Mouse (Mus musculus) thymus, adult 18-20 months (tissue): ENCODE measurements around the gene 4930519G04Rik.
"Not testable (repeated sequence)": the region's sequence is repeated elsewhere in the genome, so short reads cannot be mapped to it uniquely, and the experiment has no call there.

ENCODE experiments used
- DNase-seq, 2 experiments: peaks; one replicate each; pipeline ENCODE4 v3.0.0; 2022; ENCODE audit warnings: mixed read lengths in 2 of 2

4930519G04Rik gene

GRCm38 (mm10) chr5:114842674-114843073 is 10.8 kb upstream of the 4930519G04Rik start:
- no peak for DNase-seq

- DNase-seq = not testable (repeated sequence)
Observed at GRCm38 (mm10) chr5:114844371-114844770, 9.1 kb upstream of the 4930519G04Rik start.

DNA sequence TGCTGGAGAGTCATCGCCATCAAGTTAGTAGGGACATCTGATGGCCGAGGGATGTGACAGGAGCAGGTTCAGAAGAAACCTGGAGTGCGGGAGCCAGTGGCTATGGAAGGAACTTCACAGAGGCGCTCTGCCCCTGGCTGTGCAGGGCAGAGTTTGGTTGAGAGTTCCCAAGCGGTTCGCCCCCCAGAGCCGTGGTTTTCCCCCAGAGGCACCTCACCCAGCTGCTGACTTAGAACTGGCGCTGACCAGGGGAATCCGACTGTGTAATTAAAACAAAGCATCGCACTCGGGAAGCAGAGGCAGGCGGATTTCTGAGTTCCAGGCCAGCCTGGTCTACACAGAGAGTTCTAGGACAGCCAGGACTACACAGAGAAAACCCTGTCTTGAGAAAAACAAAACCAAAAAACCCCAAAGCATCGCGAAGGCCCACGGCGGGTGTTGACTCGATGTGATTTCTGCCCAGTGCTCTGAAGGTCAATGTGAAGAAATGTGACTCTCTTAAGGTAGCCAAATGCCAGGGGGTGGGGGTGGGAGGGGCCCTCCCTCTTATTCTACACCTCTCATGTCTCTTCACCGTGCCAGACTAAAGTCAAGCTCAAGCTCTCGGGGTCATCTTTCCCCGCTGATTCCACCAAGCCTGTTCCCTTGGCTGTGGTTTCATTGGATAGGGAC is 1.8 kb upstream of the 4930519G04Rik start:
- DNase-seq = no peak

GRCm38 (mm10) chr5:114858582-114858981 is 5.1 kb downstream of the 4930519G04Rik start, which contains the start of gene Gm9936:
Gm9936 (minus strand) TSS chr5:114858682.
- no peak for DNase-seq

- DNase-seq = peak; percentile 20 to 21
Observed at GRCm38 (mm10) chr5:114859253-114859652, 5.8 kb downstream of the 4930519G04Rik start.

DNA sequence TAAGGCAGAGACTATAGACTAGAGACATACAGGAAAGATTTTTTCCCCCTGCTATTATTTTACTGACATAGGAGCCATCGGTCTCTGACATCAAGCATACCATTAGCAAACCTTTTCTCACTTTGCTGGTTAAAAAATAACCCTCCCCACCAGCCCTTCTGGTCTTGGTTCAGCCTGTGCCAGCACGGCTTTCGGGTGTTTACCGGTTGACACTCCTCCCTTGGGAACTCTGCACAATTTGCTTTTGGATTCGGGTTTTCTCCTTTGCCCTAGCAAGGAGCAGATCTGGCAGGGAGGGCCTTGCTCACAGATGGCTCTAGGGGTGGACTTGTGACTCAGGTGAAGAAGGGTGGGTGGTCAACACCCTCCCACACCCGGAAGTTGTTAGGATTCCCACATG is 8.3 kb downstream of the 4930519G04Rik start:
- DNase-seq = no peak

DNA sequence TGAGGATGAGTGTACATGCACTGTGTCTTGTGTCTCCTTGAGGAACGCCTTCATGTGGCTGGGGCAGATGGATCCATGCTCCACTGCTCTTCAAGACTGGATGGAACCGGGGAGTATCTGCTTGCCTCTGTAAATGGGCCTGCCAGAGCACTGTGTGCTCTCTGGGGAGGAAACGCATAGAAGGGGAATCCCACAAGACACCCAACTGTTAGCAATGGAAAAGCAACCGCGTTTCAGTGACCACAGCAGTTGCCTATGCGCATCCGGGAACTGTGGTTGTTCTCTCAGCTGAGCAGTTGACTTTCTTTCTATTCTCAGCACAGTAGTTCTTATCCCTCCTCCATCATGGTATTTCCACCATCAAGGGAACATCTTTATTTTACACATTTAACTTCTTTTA is 11.3 kb downstream of the 4930519G04Rik start:
- no peak for DNase-seq

DNA sequence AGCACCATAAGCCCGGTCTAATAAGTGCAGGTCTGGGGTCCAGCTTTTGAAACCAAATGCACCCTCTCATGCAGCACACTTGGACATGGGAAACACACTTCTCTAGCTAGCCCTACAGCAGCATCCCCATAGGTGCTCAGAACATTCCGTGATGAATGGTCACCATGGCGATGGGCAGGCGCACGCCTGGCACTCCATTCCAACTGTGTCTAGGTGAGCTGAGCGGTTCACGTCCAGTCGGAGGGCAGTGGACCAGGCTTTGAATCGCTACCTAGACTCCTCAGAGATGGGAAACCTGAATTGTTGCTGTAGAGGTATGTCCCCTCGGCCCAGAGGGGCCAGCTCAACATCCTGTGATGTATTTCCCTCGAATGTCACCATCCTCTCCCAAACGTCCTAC is 11.8 kb downstream of the 4930519G04Rik start:
- DNase-seq = no peak

DNA sequence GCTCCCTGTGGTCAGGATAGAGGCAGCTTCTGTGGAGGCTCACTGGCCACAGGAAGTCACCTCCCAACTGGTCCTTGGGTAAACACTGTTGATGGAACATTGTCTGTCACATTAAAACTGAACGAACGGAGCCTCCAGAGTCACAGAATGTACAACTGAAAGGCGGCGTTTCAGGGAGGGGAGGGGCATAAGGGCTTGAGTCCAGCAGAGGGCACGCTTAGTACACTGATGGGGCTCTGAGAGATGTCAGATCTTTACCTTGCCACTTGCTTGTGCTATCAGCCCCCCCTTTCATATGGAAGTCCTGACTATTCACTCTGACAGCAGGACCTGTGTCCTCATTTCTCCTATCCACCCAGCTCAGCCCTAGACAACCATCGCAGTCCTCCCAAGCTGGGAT is 22.4 kb downstream of the 4930519G04Rik start:
- DNase-seq = no peak

DNA sequence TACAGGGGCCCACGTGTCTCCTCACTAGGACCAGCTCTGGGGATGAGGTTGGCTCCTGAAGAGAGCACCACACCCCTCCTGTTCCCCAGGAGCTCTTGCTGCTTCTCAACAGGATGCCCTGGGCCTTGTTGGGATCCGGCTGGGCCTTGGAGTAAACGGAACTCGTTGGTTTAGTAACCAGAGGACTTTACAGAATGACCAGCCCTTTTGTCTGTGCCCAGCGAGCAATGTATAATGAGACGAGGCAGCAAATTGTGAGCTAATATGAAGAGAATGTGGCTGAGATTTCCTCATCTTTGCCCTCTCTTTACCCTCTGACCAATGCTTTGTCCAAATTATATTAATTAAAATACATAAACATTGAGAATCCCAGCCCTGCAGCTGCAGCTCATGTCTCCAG is 22.9 kb downstream of the 4930519G04Rik start:
- DNase-seq = no peak

GRCm38 (mm10) chr5:114877487-114877886 is 24.0 kb downstream of the 4930519G04Rik start:
- DNase-seq = no peak

DNA sequence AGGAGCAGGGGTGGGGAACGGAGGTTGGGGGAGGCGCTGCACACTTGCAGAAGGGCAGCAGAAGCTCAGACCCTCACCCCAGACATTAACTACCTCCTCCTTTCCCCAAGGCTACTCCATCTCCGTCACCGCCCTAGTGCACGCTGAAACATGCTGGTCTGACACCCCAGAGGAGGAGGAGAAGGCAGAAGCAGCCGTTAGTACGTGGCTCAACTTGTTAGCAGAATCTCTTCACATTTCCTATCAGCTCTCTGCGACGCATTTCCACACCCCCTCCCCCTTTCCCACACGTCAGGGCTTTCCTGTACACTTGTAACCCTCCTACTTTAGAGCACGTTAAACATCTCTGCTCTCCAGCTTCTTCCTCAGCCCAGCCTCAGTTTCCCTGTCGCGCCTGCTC is 25.9 kb downstream of the 4930519G04Rik start:
- DNase-seq = no peak

GRCm38 (mm10) chr5:114882319-114882718 is 28.9 kb downstream of the 4930519G04Rik start:
- not testable (repeated sequence) for DNase-seq

GRCm38 (mm10) chr5:114883022-114883421 is 29.6 kb downstream of the 4930519G04Rik start:
- DNase-seq = no peak

DNA sequence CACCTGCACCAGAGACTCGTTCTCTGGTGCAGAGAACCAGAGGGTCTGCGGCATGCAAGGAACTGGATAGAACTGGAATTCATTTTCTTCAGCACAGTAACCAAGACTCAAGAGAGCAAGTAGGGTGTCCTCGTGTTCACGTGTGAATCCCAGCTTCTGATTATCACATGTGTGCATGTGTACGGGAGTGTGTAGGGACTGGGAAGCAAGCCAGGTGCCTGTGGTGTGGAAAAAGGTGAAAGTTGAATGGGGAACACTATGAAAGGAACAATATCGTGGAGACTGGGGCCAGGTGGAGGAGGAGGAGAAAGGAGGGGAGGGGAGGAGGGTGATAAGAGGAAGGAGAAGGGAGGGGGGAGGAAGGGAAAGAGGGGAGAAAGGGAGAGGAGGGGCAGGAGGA is 33.3 kb downstream of the 4930519G04Rik start:
- no peak for DNase-seq

DNA sequence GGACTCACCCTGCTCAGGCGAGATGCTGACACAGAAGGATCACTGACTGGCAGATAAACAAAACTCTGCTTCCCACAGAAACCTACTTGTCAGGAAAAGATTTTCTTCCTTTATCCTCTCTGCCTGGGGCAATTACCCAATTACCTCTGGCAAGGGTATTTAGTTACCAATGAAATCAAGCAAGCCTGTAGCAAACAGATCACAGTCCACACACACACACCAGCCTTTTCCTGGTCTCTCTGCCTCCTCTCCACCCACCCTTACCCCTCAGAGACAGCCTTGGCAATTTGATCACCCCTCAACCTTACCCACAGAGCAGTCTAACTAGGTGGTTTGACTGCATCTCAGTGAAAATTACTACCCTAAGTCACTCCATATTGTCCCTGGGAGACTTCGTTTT is 35.5 kb downstream of the 4930519G04Rik start:
- DNase-seq = no peak

DNA sequence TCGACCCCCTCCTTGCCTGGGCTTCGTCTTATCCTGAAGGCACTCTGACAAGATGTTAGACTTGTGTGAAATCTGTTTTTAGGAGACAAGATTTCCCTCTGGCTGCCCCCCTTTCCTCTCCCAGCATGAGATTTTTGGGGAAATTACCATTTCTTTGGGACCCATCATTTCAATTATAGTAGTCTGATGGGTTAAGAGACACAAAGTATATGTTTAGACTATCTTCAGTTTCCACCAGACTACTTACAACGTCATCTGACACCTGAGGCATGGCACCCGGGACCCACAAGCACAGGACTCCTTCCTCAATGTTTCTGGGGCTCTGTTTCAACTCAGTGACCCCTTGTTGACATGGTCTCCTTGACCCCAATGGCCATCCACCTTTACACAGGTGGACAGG is 42.1 kb downstream of the 4930519G04Rik start:
- no peak for DNase-seq

DNA sequence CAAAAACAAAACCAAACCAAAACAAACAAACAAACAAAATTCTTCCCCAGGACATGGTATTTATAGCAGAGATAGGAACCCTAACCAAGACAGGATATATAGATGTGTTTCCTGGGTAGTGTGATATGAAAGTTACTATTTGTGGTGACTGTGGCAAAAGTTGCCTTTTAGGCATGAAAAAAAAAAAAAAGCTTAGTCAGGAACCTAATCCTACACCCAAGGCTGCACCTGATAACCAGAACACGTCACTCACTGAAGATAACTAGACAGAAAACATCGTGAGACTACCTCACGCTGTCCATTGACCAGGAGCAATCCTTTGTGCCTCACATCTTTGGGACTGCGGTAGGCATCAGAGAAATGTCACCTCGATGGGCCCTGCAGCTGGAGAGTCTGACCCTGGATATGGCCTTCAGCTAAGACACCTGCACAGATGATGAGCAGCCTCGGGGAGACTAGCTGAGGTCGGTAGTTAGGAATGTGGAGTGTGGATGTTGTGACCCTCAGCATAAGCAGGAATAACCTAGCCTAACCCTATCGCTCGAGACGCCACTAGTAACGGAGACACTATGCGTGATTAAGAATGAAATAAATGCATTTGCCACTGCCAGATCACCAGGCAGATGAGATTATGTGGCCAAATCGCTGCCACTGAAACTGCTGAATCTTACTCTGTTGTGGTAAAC is 43.4 kb downstream of the 4930519G04Rik start, which contains the start of gene Oasl2:
Gene Oasl2, plus strand, starts transcription at position 249 of the 686 bp plus-strand sequence.
- no peak for DNase-seq

DNA sequence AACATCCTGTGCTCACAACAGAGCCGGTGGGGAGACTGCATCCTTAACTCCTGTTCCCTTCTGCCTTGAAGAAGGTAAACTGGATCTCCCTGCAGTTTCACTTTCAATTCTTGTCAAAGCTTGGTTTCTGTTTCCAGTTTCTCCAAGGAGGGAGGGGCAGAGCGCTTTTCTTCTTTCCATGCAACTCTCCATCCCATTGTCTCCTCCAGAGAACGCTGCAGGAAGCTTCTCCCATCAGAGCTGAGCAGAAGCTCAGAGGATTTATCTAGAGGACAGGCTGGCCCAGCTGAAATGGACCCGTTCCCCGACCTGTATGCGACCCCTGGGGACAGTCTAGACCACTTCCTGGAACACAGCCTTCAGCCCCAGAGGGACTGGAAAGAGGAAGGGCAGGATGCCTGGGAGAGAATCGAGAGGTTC is 43.9 kb downstream of the 4930519G04Rik start:
- no peak for DNase-seq

DNA sequence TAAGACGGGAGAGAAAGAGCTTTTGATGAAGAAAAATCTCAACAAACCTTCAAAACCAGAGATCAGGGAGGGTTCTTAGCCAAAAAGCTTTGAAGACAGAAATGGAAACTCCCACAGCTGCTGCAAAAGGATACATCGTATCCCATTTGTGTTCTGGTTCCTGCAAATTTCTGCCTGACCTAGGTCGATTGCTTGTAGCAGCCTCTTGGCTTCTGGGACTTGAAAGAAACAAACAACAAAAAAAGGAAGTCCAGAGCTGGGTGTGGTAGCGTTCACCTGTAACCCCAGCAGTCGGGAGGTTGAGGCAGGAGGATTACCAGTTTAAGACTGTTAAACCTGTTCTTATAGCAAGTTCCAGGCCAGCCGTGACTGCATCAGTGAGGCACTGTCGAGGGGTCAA is 45.4 kb downstream of the 4930519G04Rik start:
- DNase-seq = no peak

- DNase-seq = no peak
Observed at GRCm38 (mm10) chr5:114902413-114902812, 48.9 kb downstream of the 4930519G04Rik start.

GRCm38 (mm10) chr5:114908598-114909305 is 55.3 kb downstream of the 4930519G04Rik start:
- DNase-seq = no peak

DNA sequence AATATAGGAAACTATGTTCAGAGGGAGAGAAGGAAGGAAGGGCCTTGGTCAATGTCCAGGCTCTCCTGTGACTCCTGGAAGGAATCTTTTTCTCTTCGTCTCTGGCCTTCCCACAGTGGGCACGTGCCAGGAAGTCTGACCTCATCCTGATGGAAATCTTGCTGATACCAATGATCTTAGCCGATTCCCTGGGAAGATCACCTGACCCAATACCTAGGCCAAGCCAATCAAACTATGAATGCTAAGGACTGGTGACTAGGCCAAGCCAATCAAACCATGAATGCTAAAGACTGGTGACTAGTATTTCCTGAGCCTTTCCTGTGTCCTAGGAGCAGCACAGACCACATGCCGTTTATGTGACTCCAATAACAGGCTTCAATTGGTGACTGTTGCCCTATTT is 60.2 kb downstream of the 4930519G04Rik start:
- DNase-seq = no peak

DNA sequence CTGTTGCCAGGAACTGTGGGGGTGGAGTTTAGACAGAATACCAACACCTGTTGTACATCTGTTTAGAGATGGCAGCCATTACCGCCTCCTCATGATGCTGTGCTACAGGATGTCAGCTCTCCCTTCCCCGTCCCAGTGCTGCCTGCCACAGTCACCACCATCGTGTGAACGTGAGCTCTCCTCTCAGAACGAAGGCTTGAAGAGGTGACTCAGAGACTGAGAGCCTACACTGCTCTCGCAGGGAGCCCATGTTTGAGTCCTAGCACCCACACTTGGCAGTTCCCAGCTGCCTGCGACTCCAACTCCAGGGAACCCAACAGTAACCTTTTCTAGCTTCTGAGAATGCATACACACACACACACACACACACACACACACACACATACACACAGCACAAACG is 61.4 kb downstream of the 4930519G04Rik start:
- DNase-seq = no peak
